Mouse (Mus musculus): ENCODE data around the gene Rab19. TPM values are rescaled to one million over a fixed set of nuclear protein-coding genes. Genes with fewer than 3 reads are reported as not detected.

The Rab19 gene
- polyA plus RNA-seq, 1 experiment from 2014 or later = 5.1 TPM

GRCm38 (mm10) chr6:39395471-39395870, 14.5 kb downstream of the Rab19 start:
- Histone ChIP-seq H3K9me3 (ENCODE audit: control insufficient read depth, low read length) (no peaks in the 10 kb centered on the region), H3K27ac (replicated peaks) (no peak overlapping the region), H3K9ac (ENCODE audit: low read length) (no peak overlapping the region), H3K27me3 (ENCODE audit: control insufficient read depth, insufficient read depth, low read length) (no peaks in the 10 kb centered on the region), H3K4me2 (replicated peaks; ENCODE audit: low read depth) (no peak overlapping the region), H3K4me3 (ENCODE audit: low read depth, low read length) (no peak overlapping the region), H3K36me3 (ENCODE audit: control insufficient read depth, insufficient read depth, low read length) (no peaks in the 10 kb centered on the region), H3K4me1 (replicated peaks; ENCODE audit: control insufficient read depth, insufficient read depth) (no peaks in the 10 kb centered on the region)
- 88% methylated on average over 4 of the region's 4 CpGs for WGBS
- no peak for TF ChIP-seq CTCF (IDR thresholded peaks at IDR 0.05; ENCODE audit: low read depth)
- no peak for TF ChIP-seq EP300 (optimal IDR thresholded peaks at IDR 0.05)
- no peak for ATAC-seq (ENCODE audit: low FRiP score, low TSS enrichment)
- DNase-seq (ENCODE audit: low spot score) = no peak

- ATAC-seq (ENCODE audit: low FRiP score, low TSS enrichment) = no peak
- Histone ChIP-seq H3K4me2 (replicated peaks; ENCODE audit: low read depth) (no peak overlapping the region), H3K4me1 (replicated peaks; ENCODE audit: control insufficient read depth, insufficient read depth) (no peaks in the 10 kb centered on the region), H3K27me3 (ENCODE audit: control insufficient read depth, insufficient read depth, low read length) (no peaks in the 10 kb centered on the region), H3K27ac (replicated peaks) (no peak overlapping the region), H3K4me3 (ENCODE audit: low read depth, low read length) (no peak overlapping the region), H3K9me3 (ENCODE audit: control insufficient read depth, low read length) (no peaks in the 10 kb centered on the region), H3K36me3 (ENCODE audit: control insufficient read depth, insufficient read depth, low read length) (no peaks in the 10 kb centered on the region), H3K9ac (ENCODE audit: low read length) (no peak overlapping the region)
- DNase-seq (ENCODE audit: low spot score) = no peak
- TF ChIP-seq EP300 (optimal IDR thresholded peaks at IDR 0.05) = no peak
- no peak for TF ChIP-seq CTCF (IDR thresholded peaks at IDR 0.05; ENCODE audit: low read depth)
- WGBS = 62% methylated on average over 4 of the region's 4 CpGs
Observed at GRCm38 (mm10) chr6:39395916-39396315, 14.9 kb downstream of the Rab19 start.

GRCm38 (mm10) chr6:39397046-39397445, 16.1 kb downstream of the Rab19 start:
- no peaks in the 10 kb centered on the region for H3K4me1 ChIP-seq (replicated peaks; ENCODE audit: control insufficient read depth, insufficient read depth)

GRCm38 (mm10) chr6:39398342-39398741, 17.4 kb downstream of the Rab19 start:
- ATAC-seq (ENCODE audit: low FRiP score, low TSS enrichment) (no peak), DNase-seq (ENCODE audit: low spot score) (no peak)
- Histone ChIP-seq H3K27ac (replicated peaks) (no peak overlapping the region), H3K4me1 (replicated peaks; ENCODE audit: control insufficient read depth, insufficient read depth) (no peaks in the 10 kb centered on the region), H3K4me2 (replicated peaks; ENCODE audit: low read depth) (no peak overlapping the region), H3K9ac (ENCODE audit: low read length) (no peak overlapping the region), H3K9me3 (ENCODE audit: control insufficient read depth, low read length) (no peaks in the 10 kb centered on the region), H3K4me3 (ENCODE audit: low read depth, low read length) (no peak overlapping the region), H3K36me3 (ENCODE audit: control insufficient read depth, insufficient read depth, low read length) (no peaks in the 10 kb centered on the region), H3K27me3 (ENCODE audit: control insufficient read depth, insufficient read depth, low read length) (no peaks in the 10 kb centered on the region)
- WGBS = 89% methylated on average over 9 of the region's 9 CpGs
- no peak for TF ChIP-seq EP300 (optimal IDR thresholded peaks at IDR 0.05)
- no peak for TF ChIP-seq CTCF (IDR thresholded peaks at IDR 0.05; ENCODE audit: low read depth)

More at GRCm38 (mm10) chr6:39397046-39397445, 16.1 kb downstream of the Rab19 start:
- no peaks in the 10 kb centered on the region for H3K9me3 ChIP-seq (ENCODE audit: control insufficient read depth, low read length)
- H3K4me3 ChIP-seq (ENCODE audit: low read depth, low read length) = no peak overlapping the region
- no peaks in the 10 kb centered on the region for H3K36me3 ChIP-seq (ENCODE audit: control insufficient read depth, insufficient read depth, low read length)
- no peak overlapping the region for H3K27ac ChIP-seq (replicated peaks)
- H3K4me2 ChIP-seq (replicated peaks; ENCODE audit: low read depth) = no peak overlapping the region
- DNase-seq (ENCODE audit: low spot score) (no peak), ATAC-seq (ENCODE audit: low FRiP score, low TSS enrichment) (no peak)
- no peak for TF ChIP-seq EP300 (optimal IDR thresholded peaks at IDR 0.05)
- no peak for TF ChIP-seq CTCF (IDR thresholded peaks at IDR 0.05; ENCODE audit: low read depth)
- no peaks in the 10 kb centered on the region for H3K27me3 ChIP-seq (ENCODE audit: control insufficient read depth, insufficient read depth, low read length)
- over 99% methylated on average over 6 of the region's 6 CpGs for WGBS
- no peak overlapping the region for H3K9ac ChIP-seq (ENCODE audit: low read length)

GRCm38 (mm10) chr6:39400343-39400742, 19.4 kb downstream of the Rab19 start:
- H3K9me3 ChIP-seq (ENCODE audit: control insufficient read depth, low read length) = no peaks in the 10 kb centered on the region
- no peak for TF ChIP-seq EP300 (optimal IDR thresholded peaks at IDR 0.05)
- TF ChIP-seq CTCF (IDR thresholded peaks at IDR 0.05; ENCODE audit: low read depth) = peak; percentile 82
- H3K4me1 ChIP-seq (replicated peaks; ENCODE audit: control insufficient read depth, insufficient read depth) = no peaks in the 10 kb centered on the region
- ATAC-seq (ENCODE audit: low FRiP score, low TSS enrichment) (peak; percentile 71), DNase-seq (ENCODE audit: low spot score) (peak; percentile 66)
- WGBS = 58% methylated on average over 7 of the region's 7 CpGs
- no peak overlapping the region for H3K4me2 ChIP-seq (replicated peaks; ENCODE audit: low read depth)
- no peaks in the 10 kb centered on the region for H3K27me3 ChIP-seq (ENCODE audit: control insufficient read depth, insufficient read depth, low read length)
- no peak overlapping the region for H3K4me3 ChIP-seq (ENCODE audit: low read depth, low read length)
- no peak overlapping the region for H3K27ac ChIP-seq (replicated peaks)
- no peak overlapping the region for H3K9ac ChIP-seq (ENCODE audit: low read length)
- peaks cover 3% of the 10 kb centered on the region; the same call in 1 of the 2 replicates for H3K36me3 ChIP-seq (ENCODE audit: control insufficient read depth, insufficient read depth, low read length)

- Histone ChIP-seq H3K36me3 (ENCODE audit: control insufficient read depth, insufficient read depth, low read length) (peaks cover 3% of the 10 kb centered on the region; the same call in 1 of the 2 replicates), H3K27me3 (ENCODE audit: control insufficient read depth, insufficient read depth, low read length) (no peaks in the 10 kb centered on the region), H3K4me3 (ENCODE audit: low read depth, low read length) (no peak overlapping the region), H3K27ac (replicated peaks) (no peak overlapping the region), H3K4me2 (replicated peaks; ENCODE audit: low read depth) (no peak overlapping the region), H3K9ac (ENCODE audit: low read length) (no peak overlapping the region), H3K9me3 (ENCODE audit: control insufficient read depth, low read length) (no peaks in the 10 kb centered on the region), H3K4me1 (replicated peaks; ENCODE audit: control insufficient read depth, insufficient read depth) (no peaks in the 10 kb centered on the region)
- TF ChIP-seq CTCF (IDR thresholded peaks at IDR 0.05; ENCODE audit: low read depth) = no peak
- no peak for TF ChIP-seq EP300 (optimal IDR thresholded peaks at IDR 0.05)
- ATAC-seq (ENCODE audit: low FRiP score, low TSS enrichment) (no peak), DNase-seq (ENCODE audit: low spot score) (no peak)
- WGBS = 74% methylated on average over 2 of the region's 2 CpGs
Observed at GRCm38 (mm10) chr6:39403136-39403535, 22.2 kb downstream of the Rab19 start.

All from stomach, postnatal 0 days (tissue).